Mouse (Mus musculus): ENCODE data around the gene Nxn. TPM values are rescaled to one million over a fixed set of nuclear protein-coding genes. Genes with fewer than 3 reads are reported as not detected.

Nxn gene
- total RNA-seq (2021), result 10 to 100 TPM; 26.3 to 37.3 TPM
- long read RNA-seq, experiment 1, transcript Nxn-201 (8 exons, 2,755 nt), result major isoform, 39 of 50 reads
- long read RNA-seq, experiment 1, partial matches to known transcripts, result 10 of 50 reads
- long read RNA-seq, experiment 1, other reads (novel, unspliced or antisense), result 1 of 50 reads
- long read RNA-seq, experiment 2, transcript Nxn-201 (8 exons, 2,755 nt), result major isoform, 19 of 30 reads
- long read RNA-seq, experiment 2, partial matches to known transcripts, result 4 of 30 reads
- long read RNA-seq, experiment 2, other reads (novel, unspliced or antisense), result 6 of 30 reads

DNA sequence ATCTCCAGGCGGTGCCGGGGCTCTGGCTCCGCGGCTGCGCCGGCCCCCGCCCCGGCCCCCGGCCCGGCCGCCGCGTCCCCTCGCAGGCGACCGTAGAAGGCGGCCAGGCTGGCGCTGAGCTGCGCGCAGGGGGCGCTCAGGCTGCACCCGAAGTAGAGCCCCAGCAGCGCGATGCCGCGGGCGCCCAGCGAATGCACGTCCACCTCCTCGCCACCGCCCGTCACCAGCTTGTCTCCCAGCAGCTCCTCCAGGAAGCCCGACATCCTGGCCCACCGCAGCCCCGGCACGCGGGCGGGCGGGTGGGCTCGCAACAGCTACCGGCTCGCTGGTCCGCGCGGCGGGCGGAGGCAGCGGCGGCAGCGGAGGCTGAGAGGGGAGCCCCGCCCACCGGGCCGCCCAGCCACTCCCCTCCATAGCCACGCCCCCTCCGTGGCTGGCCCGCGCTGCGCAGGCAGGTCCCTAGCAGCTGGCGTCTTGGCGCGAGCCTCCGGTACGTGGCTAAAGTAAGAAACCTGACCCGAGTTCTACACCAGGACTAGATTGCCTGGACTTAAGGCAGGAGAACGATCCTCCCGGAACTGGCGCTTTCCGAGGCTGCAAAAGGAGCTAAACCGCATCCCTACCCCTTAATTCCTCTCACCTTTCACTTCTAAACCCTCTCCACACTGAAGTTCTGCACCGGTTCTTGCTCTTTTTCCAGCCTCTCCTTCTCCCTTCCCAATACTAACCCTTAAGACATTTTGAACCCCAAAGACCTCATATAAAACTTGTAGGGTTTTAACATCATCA lies at the start of gene Nxn:
TSS of gene Nxn (minus strand) at position 343 of the 789 bp plus-strand sequence.
- intact Hi-C loops (cut with DNase I), result loop anchor here (5.0 kb wide), 2 partner anchors 82 to 127 kb away; no protein-coding TSS in a partner anchor
- DNase-seq, result peak; percentile 94 to 96

- intact Hi-C loops (cut with DNase I), result no loop called here
- DNase-seq, result no peak
These were observed 47.3 kb upstream of the Nxn start for GRCm38 (mm10) chr11:76446251-76446650.

DNA sequence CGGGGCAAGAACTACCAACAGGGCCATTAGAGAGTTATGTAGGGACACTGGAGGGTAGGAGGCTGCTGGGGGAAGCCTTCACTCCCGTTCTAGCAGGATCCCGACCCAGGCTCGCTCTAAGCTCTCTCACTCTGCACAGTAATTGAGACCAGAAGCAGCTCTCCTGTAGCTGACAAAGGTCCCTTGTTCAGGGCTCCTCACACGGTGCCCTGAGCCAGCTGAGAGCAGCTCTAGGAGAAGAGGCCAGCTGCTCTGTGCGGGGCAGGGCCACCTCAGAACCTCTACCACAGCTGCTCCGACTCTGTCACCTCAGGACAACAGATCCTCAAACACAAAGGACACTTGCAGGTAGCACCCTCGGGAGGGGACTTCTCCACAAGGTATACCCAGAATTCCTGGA lies 46.5 kb upstream of the Nxn start:
- intact Hi-C loops (cut with DNase I), result no loop called here
- no peak for DNase-seq

- intact Hi-C loops (cut with DNase I), result no loop called here
- no peak for DNase-seq
These were observed 40.7 kb upstream of the Nxn start for GRCm38 (mm10) chr11:76439666-76440065.

DNA sequence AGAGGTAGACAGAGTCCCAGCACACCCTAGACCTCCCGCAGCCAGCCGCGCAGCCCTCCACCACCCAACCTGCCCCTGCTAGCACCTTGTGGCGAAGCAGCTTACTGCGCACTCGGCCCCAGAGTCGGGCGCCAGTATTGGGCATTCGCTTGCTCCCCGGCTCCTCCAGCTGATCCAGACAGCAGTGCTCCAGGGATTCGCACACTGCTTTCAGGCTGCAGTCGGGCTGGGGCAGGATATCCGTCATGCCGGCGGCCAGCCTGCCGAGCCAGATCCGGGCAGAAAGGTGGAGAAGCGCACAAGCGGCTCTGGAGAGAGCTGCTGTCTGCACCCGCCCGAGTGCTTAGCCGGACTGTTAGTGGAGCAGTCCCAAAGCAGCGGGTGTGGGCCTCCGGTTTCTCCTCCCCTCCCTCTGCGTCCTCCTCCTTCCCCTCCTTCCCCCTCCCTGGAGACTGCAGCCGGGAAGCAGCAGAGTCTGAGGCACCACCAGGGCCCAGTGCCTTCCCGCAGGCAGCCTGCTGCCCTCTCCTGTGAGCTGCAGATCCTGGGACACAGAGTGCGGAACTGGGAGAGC lies 38.0 kb upstream of the Nxn start:
- intact Hi-C loops (cut with DNase I), result no loop called here
- DNase-seq, result peak; percentile 51 to 58

GRCm38 (mm10) chr11:76436009-76436408 lies 37.1 kb upstream of the Nxn start:
- intact Hi-C loops (cut with DNase I), result no loop called here
- peak in 1 of 2 experiments; percentile 56 for DNase-seq

GRCm38 (mm10) chr11:76429966-76430631 lies 31.2 kb upstream of the Nxn start:
- DNase-seq, result no peak
- intact Hi-C loops (cut with DNase I), result no loop called here

- DNase-seq, result no peak
- intact Hi-C loops (cut with DNase I), result no loop called here
These were observed 30.6 kb upstream of the Nxn start for GRCm38 (mm10) chr11:76429556-76429955.

GRCm38 (mm10) chr11:76429046-76429445 lies 30.1 kb upstream of the Nxn start:
- intact Hi-C loops (cut with DNase I), result no loop called here
- DNase-seq, result no peak

DNA sequence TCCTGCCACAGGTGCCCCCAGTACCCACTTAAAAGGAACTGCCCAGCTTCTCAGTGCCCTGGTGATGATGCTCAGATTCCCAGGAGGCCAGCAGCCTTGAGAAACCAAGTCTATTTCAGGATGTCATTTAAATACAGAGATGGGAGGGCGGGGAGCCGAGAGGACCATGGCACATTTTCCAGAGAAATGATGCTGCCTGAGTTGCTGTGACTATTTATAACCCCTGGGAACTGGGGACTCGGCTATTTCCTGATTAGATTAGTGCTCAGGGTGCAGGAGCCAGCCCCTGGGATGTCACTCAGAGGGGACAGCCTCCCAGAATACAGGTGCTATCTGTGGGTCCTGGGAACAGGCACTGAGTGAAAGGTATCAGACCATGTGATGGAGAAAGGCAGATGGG lies 28.8 kb upstream of the Nxn start:
- no peak for DNase-seq
- intact Hi-C loops (cut with DNase I), result no loop called here

DNA sequence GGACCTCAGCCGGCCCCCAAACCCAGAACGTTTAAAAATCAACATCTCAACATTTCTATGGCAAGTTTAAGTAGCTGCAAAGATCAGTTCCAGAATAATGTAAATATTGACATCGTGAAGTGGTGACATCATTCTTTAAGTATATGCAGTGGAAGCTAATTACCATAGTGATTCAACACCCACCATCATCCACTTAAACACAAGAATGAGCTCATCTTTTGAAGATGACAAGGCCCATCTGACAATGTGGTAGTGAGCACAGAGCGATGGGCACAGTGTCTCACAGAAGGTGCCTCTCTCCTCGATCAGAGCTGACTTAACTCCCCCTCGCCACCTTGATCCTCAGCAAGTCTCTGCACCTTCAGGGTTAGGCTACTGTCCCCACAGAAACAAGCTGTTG lies 26.8 kb upstream of the Nxn start:
- DNase-seq, result no peak
- intact Hi-C loops (cut with DNase I), result no loop called here

DNA sequence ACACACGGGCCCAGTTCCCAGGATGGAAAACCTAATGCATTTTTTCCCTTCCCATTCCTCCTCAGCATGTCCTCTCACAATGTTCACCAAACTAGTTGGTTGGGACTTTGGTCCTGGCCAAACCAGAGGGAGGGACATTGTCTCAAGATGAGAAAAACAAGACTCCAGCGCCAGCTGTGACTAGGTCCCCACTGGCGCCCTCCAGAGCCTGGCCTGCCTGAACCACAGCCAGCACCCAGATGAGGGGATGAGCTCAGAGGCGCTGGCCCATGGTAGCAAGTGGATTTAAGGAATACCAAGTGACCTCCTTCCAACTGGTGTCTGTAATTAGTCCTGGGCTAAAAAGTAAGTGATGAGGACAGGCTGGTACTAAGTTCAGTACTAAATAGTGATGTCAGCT lies 22.0 kb upstream of the Nxn start:
- peak in 1 of 2 experiments; percentile 16 for DNase-seq
- intact Hi-C loops (cut with DNase I), result loop anchor here (2.0 kb wide), 1 partner anchor 14 kb away; no protein-coding TSS in a partner anchor

GRCm38 (mm10) chr11:76419179-76419578 lies 20.2 kb upstream of the Nxn start:
- intact Hi-C loops (cut with DNase I), result loop anchor here (2.0 to 5.0 kb wide), 2 partner anchors 36 to 83 kb away; no protein-coding TSS in a partner anchor
- DNase-seq, result no peak

GRCm38 (mm10) chr11:76418423-76418822 lies 19.5 kb upstream of the Nxn start:
- DNase-seq, result no peak
- intact Hi-C loops (cut with DNase I), result loop anchor here (2.0 to 5.0 kb wide), 2 partner anchors 36 to 84 kb away; no protein-coding TSS in a partner anchor

- intact Hi-C loops (cut with DNase I), result loop anchor here (5.0 kb wide), 1 partner anchor 86 kb away; no protein-coding TSS in a partner anchor
- DNase-seq, result no peak
These were observed 17.0 kb upstream of the Nxn start for GRCm38 (mm10) chr11:76415985-76416384.

DNA sequence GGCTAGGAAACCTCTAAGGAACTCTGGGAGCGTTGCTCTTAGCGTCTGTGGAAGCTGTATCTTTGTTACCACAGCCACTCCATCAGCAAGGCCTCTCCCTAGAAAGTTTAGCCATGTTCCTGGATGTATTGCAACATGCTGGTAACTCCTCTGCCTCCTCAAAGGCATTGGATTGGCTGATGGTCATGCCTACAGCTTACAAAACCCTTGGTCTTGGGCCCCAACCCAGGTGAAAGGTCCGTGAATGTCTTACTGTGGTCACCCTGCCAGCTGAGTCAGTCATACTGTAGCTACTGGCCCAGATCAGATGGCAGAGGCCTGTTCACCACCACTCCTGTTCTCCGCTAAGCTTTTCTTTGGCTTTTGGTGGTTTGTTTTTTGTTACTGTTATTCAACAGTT lies 16.1 kb upstream of the Nxn start:
- DNase-seq, result no peak

DNA sequence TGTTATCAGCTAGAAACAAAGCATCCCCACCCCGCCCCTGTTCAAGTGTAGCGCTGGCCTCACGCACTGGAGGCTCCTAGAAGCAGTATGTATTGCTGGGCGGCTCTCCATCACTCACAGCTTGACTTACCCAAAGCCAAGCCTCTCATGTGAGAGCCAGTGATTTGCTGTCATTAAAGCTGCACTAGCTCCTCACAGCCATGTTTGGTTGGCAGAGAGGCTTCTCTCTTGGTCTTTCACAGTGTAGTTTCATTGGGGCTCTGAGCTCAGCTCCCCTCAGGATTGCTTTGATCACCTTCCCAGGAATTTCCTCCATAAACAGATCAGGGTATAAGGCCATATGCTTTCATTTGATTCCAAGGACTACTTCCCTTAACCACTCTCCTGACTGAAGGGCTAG lies 14.3 kb upstream of the Nxn start:
- intact Hi-C loops (cut with DNase I), result no loop called here
- DNase-seq, result no peak

More for the DNA sequence above, 16.1 kb upstream of the Nxn start:
- intact Hi-C loops (cut with DNase I), result loop anchor here (5.0 kb wide), 1 partner anchor 87 kb away; no protein-coding TSS in a partner anchor

DNA sequence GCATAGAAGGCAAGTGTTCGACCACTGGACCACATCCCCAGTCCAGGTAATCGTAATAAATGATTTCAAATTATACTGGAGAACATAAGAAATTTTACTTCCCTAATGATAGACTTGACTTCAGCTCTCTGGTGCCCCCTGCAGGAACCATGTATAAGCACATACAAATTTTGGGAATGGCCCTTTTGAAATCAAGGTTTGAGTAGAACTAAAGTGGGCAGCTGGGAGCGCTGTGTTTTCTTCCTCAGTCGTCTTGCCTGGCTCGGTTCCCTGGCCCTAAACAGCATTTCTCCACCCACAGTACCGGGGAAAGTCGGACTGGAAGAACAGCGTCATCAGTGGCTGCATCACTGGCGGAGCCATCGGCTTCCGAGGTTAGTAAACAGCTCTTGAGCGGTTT lies 11.9 kb upstream of the Nxn start:
- intact Hi-C loops (cut with DNase I), result no loop called here
- DNase-seq, result no peak

- DNase-seq, result peak; percentile 93 to 98
- intact Hi-C loops (cut with DNase I), result loop anchor here (10.0 kb wide), 2 partner anchors 322 to 632 kb away; no protein-coding TSS in a partner anchor
These were observed 8.0 kb upstream of the Nxn start, which contains the start of gene Timm22 for GRCm38 (mm10) chr11:76406702-76407583. Timm22 (plus strand) TSS chr11:76406952.

Data from gastrocnemius, postnatal 36 days (tissue).